Mouse (Mus musculus) inflammation-experienced regulatory T-cells, adult 6 months (primary cell): ENCODE results near the gene Olfr535. TPM values are rescaled to one million over a fixed set of nuclear protein-coding genes. Genes with fewer than 3 reads are reported as not detected.
"Not testable (repeated sequence)": the region's sequence is repeated elsewhere in the genome, so short reads cannot be mapped to it uniquely, and the experiment has no call there.

ENCODE experiments used
- ATAC-seq: one replicate; pipeline ENCODE4 v1.8.0; 2017
- polyA plus RNA-seq, 3 experiments: library from polyadenylated mRNA; unstranded; fragments of 100-300 nt; shearing (Covaris generic); gene quantifications; one replicate each; pipeline ENCODE4 v1.2.1; 2017

Olfr535 gene
- polyA plus RNA-seq: not detected

DNA sequence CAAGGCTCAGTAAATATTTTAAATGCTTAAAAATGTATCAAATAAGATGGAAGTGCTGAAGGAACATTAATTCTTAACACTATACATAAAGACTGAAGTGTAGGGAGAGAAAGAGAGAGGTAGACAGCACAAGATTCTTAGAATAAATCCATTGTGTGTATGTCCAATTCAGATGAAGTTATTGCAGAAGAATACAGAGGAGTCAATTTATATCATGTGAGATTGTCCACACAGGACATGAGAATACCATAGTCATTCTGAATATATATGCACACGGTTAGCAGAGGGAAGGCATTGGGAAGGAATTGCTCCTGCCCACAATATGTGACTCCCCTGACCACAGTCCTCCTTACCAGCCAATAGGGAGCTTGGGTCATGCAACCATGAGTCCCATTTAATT lies at the start of gene Olfr535:
Gene Olfr535, plus strand, starts transcription at position 301 of the 400 bp plus-strand sequence.
- ATAC-seq: no peak

GRCm38 (mm10) chr7:140443141-140443540 lies 40.9 kb upstream of the Olfr535 start:
- no peak for ATAC-seq

DNA sequence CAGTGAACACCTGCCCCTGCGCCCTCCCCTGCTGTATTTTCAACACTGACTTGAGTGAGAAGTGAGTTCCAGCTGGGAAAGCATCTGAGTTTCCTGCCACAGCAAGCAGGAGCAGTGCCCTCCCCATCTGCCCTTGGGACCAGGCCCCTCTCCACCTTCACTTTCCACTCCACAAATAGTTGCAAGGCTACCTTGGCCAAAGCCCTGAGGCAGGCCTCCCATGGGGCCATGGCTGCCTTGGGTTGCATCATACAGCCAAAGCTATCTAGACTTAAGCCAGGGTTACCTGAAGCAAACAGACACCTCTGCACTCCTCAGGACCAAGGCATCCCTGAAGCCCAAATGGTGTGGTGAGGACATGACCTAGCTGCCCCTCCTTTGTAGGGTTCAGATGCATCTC lies 20.9 kb upstream of the Olfr535 start, which contains the start of gene Olfr533:
Gene Olfr533, plus strand, starts transcription at position 301 of the 400 bp plus-strand sequence.
- ATAC-seq: not testable (repeated sequence)

GRCm38 (mm10) chr7:140477886-140478285 lies 6.1 kb upstream of the Olfr535 start:
- ATAC-seq: no peak

DNA sequence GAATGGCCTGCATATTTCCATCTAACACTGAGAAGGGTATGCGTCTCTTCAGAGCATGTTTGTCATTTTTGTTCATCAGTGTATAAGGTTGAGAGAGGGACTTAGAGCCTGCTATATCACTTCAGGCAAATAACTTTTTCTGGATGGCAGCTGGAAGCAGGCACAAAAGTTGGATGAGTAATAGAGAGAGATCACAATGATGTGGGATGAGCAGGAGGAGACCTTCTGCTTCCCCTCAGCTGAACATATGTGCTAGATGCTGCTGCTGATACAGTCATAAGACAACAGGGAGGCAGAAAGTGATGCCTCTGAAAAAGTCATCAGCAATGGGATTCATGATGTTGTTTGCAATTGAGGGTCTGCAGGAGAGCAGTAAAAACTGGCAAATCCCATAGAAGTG lies 5.3 kb upstream of the Olfr535 start:
- ATAC-seq: no peak

GRCm38 (mm10) chr7:140488981-140489380 lies 5.0 kb downstream of the Olfr535 start:
- ATAC-seq: no peak

GRCm38 (mm10) chr7:140494231-140494630 lies 10.2 kb downstream of the Olfr535 start:
- no peak for ATAC-seq

DNA sequence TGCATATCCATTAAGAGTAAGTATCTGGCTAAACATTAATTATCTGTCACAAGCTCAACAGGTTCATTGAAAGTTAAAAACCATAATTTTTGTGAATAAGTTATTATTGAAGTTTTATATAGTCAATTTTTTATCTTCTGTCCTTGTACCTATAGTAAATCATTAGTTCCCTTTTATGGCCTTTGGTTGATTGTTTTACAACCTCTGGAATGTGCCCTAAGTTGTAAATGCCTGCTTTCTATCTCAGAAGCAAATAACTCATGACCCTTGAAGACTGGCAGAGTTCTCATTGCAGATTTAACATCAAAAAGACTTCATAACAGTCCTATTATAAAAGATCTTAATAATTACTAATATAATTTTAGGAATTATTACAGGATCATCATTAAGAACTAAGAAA lies 10.7 kb downstream of the Olfr535 start:
- ATAC-seq: no peak

GRCm38 (mm10) chr7:140507346-140508021 lies 23.5 kb downstream of the Olfr535 start, which contains the start of gene Olfr536:
Gene Olfr536 (minus strand): TSS chr7:140507396.
- ATAC-seq: not testable (repeated sequence)

GRCm38 (mm10) chr7:140539746-140540145 lies 55.7 kb downstream of the Olfr535 start:
- no peak for ATAC-seq

Other genes with a start within 250 kb of the Olfr535 start
- gene 5830411N06Rik, start 236.9 kb upstream of the Olfr535 start, polyA plus RNA-seq: 1 to 10 TPM in 1 of 3 experiments, not detected in 2; 2.9 TPM
- gene Olfr525, start 163.4 kb upstream of the Olfr535 start, polyA plus RNA-seq: under 1 TPM; 0.25 to 0.54 (median 0.34) TPM
- gene Olfr527, start 150.2 kb upstream of the Olfr535 start, polyA plus RNA-seq: under 1 TPM in 2 of 3 experiments, not detected in 1; 0.23 to 0.35 TPM
- 1 to 10 TPM in 2 of 3 experiments, under 1 TPM in 1; 0.42 to 1.2 (median 1.0) TPM for gene Olfr60, start 122.5 kb upstream of the Olfr535 start, polyA plus RNA-seq
- gene Olfr530, start 107.9 kb upstream of the Olfr535 start, polyA plus RNA-seq: under 1 TPM in 1 of 3 experiments, not detected in 2; 0.20 TPM
- not detected for gene Olfr531, start 81.3 kb upstream of the Olfr535 start, polyA plus RNA-seq
- not detected for gene Olfr532, start 62.6 kb upstream of the Olfr535 start, polyA plus RNA-seq
- under 1 TPM in 1 of 3 experiments, not detected in 2; 0.19 TPM for gene Olfr533, start 20.8 kb upstream of the Olfr535 start, polyA plus RNA-seq
- gene Olfr536, start 23.2 kb downstream of the Olfr535 start, polyA plus RNA-seq: not detected
- gene Olfr538, start 83.7 kb downstream of the Olfr535 start, polyA plus RNA-seq: not detected
- gene Olfr46, start 117.1 kb downstream of the Olfr535 start, polyA plus RNA-seq: under 1 TPM in 1 of 3 experiments, not detected in 2; 0.08 TPM
- not detected for gene Olfr61, start 144.8 kb downstream of the Olfr535 start, polyA plus RNA-seq
- gene Olfr53, start 162.2 kb downstream of the Olfr535 start, polyA plus RNA-seq: not detected
- under 1 TPM in 1 of 3 experiments, not detected in 2; 0.05 TPM for gene Olfr539, start 175.7 kb downstream of the Olfr535 start, polyA plus RNA-seq
- under 1 TPM in 1 of 3 experiments, not detected in 2; 0.05 TPM for gene Olfr45, start 197.7 kb downstream of the Olfr535 start, polyA plus RNA-seq
- not detected for gene Olfr541, start 213.1 kb downstream of the Olfr535 start, polyA plus RNA-seq